Mouse (Mus musculus) CH12.LX (cell line): ENCODE results near the gene Pdlim3. TPM values are rescaled to one million over a fixed set of nuclear protein-coding genes. Genes with fewer than 3 reads are reported as not detected.

Experiments
- DNase-seq: peaks from one replicate; pipeline ENCODE4 v3.0.0-alpha.2; 2013; ENCODE audit errors: extremely low read depth
- H3K27ac ChIP-seq: 2 replicates; pipeline ENCODE4 v1.5.1; 2012; ENCODE audit warnings: low read depth, mild to moderate bottlenecking, control low read depth, moderate library complexity; ENCODE audit not compliant: insufficient read depth
- H3K27me3 ChIP-seq: replicated peaks from 2 replicates; pipeline ENCODE3; 2012; ENCODE audit warnings: inconsistent platforms
- H3K36me3 ChIP-seq, 2 experiments: replicated peaks in 1 of 2; 2 replicates each; pipeline versions ENCODE3 to v1.6.1; 2012; ENCODE audit warnings: inconsistent platforms in 1 of 2, low read length in 1 of 2, mild to moderate bottlenecking in 1 of 2, mixed read lengths in 1 of 2, moderate library complexity in 1 of 2; ENCODE audit not compliant: control insufficient read depth in 1 of 2, insufficient read depth in 1 of 2
- H3K4me1 ChIP-seq, 2 experiments: 2 replicates each; pipeline ENCODE4 v1.6.1; 2012; ENCODE audit warnings: inconsistent platforms in 1 of 2, moderate library complexity in 1 of 2; ENCODE audit not compliant: insufficient read depth in 2 of 2, control insufficient read depth in 1 of 2
- H3K4me2 ChIP-seq: 2 replicates; pipeline ENCODE4 v1.6.1; 2012; ENCODE audit warnings: low read depth, mild to moderate bottlenecking, control low read depth; ENCODE audit not compliant: poor library complexity, insufficient read depth, severe bottlenecking
- H3K4me3 ChIP-seq, 3 experiments: fragments of 150-350 bp in 1 of 3; sonication (generic) in 1 of 3; replicated peaks in 1 of 3; 2 replicates each; pipeline versions ENCODE3 to v1.5.1; 2011 to 2012; ENCODE audit warnings: low read depth in 2 of 3, low read length in 2 of 3, mild to moderate bottlenecking in 2 of 3, moderate library complexity in 2 of 3, control low read depth in 1 of 3, improper control_type of control experiment in 1 of 3, inconsistent platforms in 1 of 3, mixed read lengths in 1 of 3; ENCODE audit not compliant: poor library complexity in 1 of 3
- H3K79me2 ChIP-seq: replicated peaks from 2 replicates; pipeline ENCODE4 v1.6.1; 2012; ENCODE audit warnings: mild to moderate bottlenecking, moderate library complexity; ENCODE audit not compliant: control insufficient read depth, poor library complexity, insufficient read depth, severe bottlenecking; ENCODE audit errors: extremely low read depth
- H3K9ac ChIP-seq: 2 replicates; pipeline ENCODE4 v1.6.1; 2012; ENCODE audit warnings: low read depth, mild to moderate bottlenecking, control low read depth, moderate library complexity; ENCODE audit not compliant: insufficient read depth
- H3K9me3 ChIP-seq: replicated peaks from 2 replicates; pipeline ENCODE3; 2012; ENCODE audit warnings: low read length, inconsistent platforms, mixed read lengths
- CHD1 ChIP-seq: IDR thresholded peaks from 2 replicates; pipeline ENCODE4 v1.6.1; 2012; ENCODE audit warnings: low read depth, low read length, improper control_type of control experiment, inconsistent platforms
- ELF1 ChIP-seq: IDR thresholded peaks from 2 replicates; pipeline ENCODE4 v1.6.1; 2014; ENCODE audit warnings: low read depth, mild to moderate bottlenecking, inconsistent platforms, low read length, improper control_type of control experiment
- EP300 ChIP-seq: IDR thresholded peaks from 2 replicates; pipeline ENCODE4 v1.6.1; 2011; ENCODE audit warnings: low read length, improper control_type of control experiment
- GABPA ChIP-seq: IDR thresholded peaks from 2 replicates; pipeline ENCODE4 v1.6.1; 2012; ENCODE audit warnings: low read depth, low read length, improper control_type of control experiment, inconsistent platforms; ENCODE audit not compliant: insufficient replicate concordance
- HCFC1 ChIP-seq: IDR thresholded peaks from 2 replicates; pipeline ENCODE4 v1.6.1; 2012; ENCODE audit warnings: low read depth, mild to moderate bottlenecking, inconsistent platforms, low read length, improper control_type of control experiment
- IRF4 ChIP-seq: IDR thresholded peaks from 2 replicates; pipeline ENCODE4 v1.6.1; 2014; ENCODE audit warnings: low read depth, mild to moderate bottlenecking, inconsistent platforms, low read length, improper control_type of control experiment
- JUN ChIP-seq: IDR thresholded peaks from 2 replicates; pipeline ENCODE4 v1.6.1; 2011; ENCODE audit warnings: low read depth, mild to moderate bottlenecking, low read length, improper control_type of control experiment, moderate library complexity; ENCODE audit not compliant: insufficient read depth
- MAFK ChIP-seq: IDR thresholded peaks from 2 replicates; pipeline ENCODE4 v1.6.1; 2011; ENCODE audit warnings: low read length, improper control_type of control experiment; ENCODE audit not compliant: insufficient replicate concordance
- MAZ ChIP-seq: IDR thresholded peaks from 2 replicates; pipeline ENCODE4 v1.6.1; 2012; ENCODE audit warnings: low read depth, mild to moderate bottlenecking, inconsistent platforms, low read length, improper control_type of control experiment, moderate library complexity
- MEF2A ChIP-seq: IDR thresholded peaks from 2 replicates; pipeline ENCODE4 v1.6.1; 2014; ENCODE audit warnings: low read depth, mild to moderate bottlenecking, inconsistent platforms, low read length, improper control_type of control experiment, borderline replicate concordance
- MXI1 ChIP-seq: IDR thresholded peaks from 2 replicates; pipeline ENCODE4 v1.6.1; 2011; ENCODE audit warnings: mild to moderate bottlenecking, low read depth, low read length, improper control_type of control experiment
- MYC ChIP-seq: IDR thresholded peaks from 2 replicates; pipeline ENCODE4 v1.6.1; 2011; ENCODE audit warnings: low read depth, mild to moderate bottlenecking, improper control_type of control experiment, low read length
- NELFE ChIP-seq: IDR thresholded peaks from 2 replicates; pipeline ENCODE4 v1.6.1; 2011; ENCODE audit warnings: low read depth, low read length, improper control_type of control experiment
- PAX5 ChIP-seq: IDR thresholded peaks from 2 replicates; pipeline ENCODE4 v1.6.1; 2012; ENCODE audit warnings: low read length, inconsistent platforms, mixed read lengths
- POLR2A ChIP-seq: IDR thresholded peaks from 2 replicates; pipeline ENCODE4 v1.6.1; 2011; ENCODE audit warnings: low read depth, mild to moderate bottlenecking, improper control_type of control experiment, low read length
- RCOR1 ChIP-seq: conservative IDR thresholded peaks from 2 replicates; pipeline ENCODE4 v1.6.1; 2012; ENCODE audit warnings: low read depth, mild to moderate bottlenecking, inconsistent platforms, low read length, improper control_type of control experiment
- SIN3A ChIP-seq: IDR thresholded peaks from 2 replicates; pipeline ENCODE4 v1.6.1; 2012; ENCODE audit warnings: low read length, improper control_type of control experiment, inconsistent platforms
- SMC3 ChIP-seq: IDR thresholded peaks from 2 replicates; pipeline ENCODE4 v1.6.1; 2011; ENCODE audit warnings: low read depth, low read length, improper control_type of control experiment
- TCF12 ChIP-seq: IDR thresholded peaks from 2 replicates; pipeline ENCODE4 v1.6.1; 2014; ENCODE audit warnings: low read depth, mild to moderate bottlenecking, inconsistent platforms, low read length, improper control_type of control experiment
- USF1 ChIP-seq: IDR thresholded peaks from 2 replicates; pipeline ENCODE4 v1.6.1; 2014; ENCODE audit warnings: low read depth, mild to moderate bottlenecking, inconsistent platforms, low read length, improper control_type of control experiment
- USF2 ChIP-seq: conservative IDR thresholded peaks from 2 replicates; pipeline ENCODE4 v1.6.1; 2011; ENCODE audit warnings: low read depth, low read length, improper control_type of control experiment
- ZKSCAN1 ChIP-seq: IDR thresholded peaks from 2 replicates; pipeline ENCODE4 v1.6.1; 2012; ENCODE audit warnings: low read depth, inconsistent platforms, low read length, improper control_type of control experiment, borderline replicate concordance
- dilution Hi-C: fragments of 300-500 bp; cut with MboI; formaldehyde crosslinking; loops from 2 replicates; pipeline ENCODE4 v1.14.3; 2020; ENCODE audit warnings: low sequenced_read_pairs; ENCODE audit not compliant: extremely low pct_unique_long_range_greater_than_20kb, extremely low pct_ligation_motif_present
- in situ Hi-C: fragments of 300-500 bp; cut with MboI; formaldehyde crosslinking; loops from 3 replicates; pipeline ENCODE4 v1.14.3; 2019; ENCODE audit warnings: low sequenced_read_pairs, low pct_ligation_motif_present, low pct_unique_long_range_greater_than_20kb, mixed read lengths
- polyA plus RNA-seq: library from polyadenylated mRNA; unstranded; fragments of >175 nt; gene quantifications from 2 replicates; pipeline ENCODE4 v1.2.1, GENCODE M21; 2012; ENCODE audit warnings: low read depth; ENCODE audit not compliant: insufficient read length
- total RNA-seq, 2 experiments: library from RNA; depleted of rRNA; stranded (reverse); fragments of 300-350 nt in 1 of 2; fragments of >200 nt in 1 of 2; gene quantifications; 2 replicates each; pipeline ENCODE4 v1.2.3; 2012 to 2014

Pdlim3 gene
- total and polyA plus RNA-seq, 3 experiments: 0.15 TPM; not detected in 2

DNA sequence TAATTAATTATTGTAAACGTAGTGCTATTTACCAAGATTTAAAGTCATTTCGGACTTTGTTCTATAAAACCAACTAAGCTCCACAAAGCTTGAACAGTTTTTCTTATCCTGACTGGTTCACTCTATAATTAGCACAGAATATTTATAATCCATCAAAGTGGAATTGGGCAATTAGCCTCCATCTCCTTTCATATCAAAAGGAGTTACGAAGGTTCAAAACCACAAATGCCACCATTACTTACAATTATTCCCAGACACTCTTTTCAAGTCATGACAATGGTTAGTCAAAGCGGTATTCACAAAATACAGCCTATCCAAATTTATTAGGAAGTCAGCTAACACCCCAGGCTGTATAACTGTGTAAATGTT is 21.0 kb downstream of the Pdlim3 start:
- no peaks in the 10 kb centered on the region for H3K9me3 ChIP-seq
- H3K27me3 ChIP-seq: no peaks in the 10 kb centered on the region
- H3K9ac ChIP-seq: no peak overlapping the region
- dilution Hi-C loops: no loop called here
- H3K4me2 ChIP-seq: no peak overlapping the region
- H3K79me2 ChIP-seq: no peaks in the 10 kb centered on the region
- no peak overlapping the region for H3K27ac ChIP-seq
- peaks cover 0 to 10% of the 10 kb centered on the region in 2 experiments; a peak in 1 of 4 replicates for H3K4me1 ChIP-seq
- in situ Hi-C loops: no loop called here
- no peak overlapping the region for H3K4me3 ChIP-seq
- DNase-seq: no peak
- H3K36me3 ChIP-seq: no peaks in the 10 kb centered on the region
- TF ChIP-seq PAX5 (no peak), MAZ (no peak), NELFE (no peak), EP300 (no peak), CHD1 (no peak), ELF1 (no peak), ZKSCAN1 (no peak), JUN (no peak), SMC3 (no peak), TCF12 (no peak), USF2 (no peak), MEF2A (no peak), MAFK (no peak), SIN3A (no peak), MYC (no peak), IRF4 (no peak), POLR2A (no peak)

DNA sequence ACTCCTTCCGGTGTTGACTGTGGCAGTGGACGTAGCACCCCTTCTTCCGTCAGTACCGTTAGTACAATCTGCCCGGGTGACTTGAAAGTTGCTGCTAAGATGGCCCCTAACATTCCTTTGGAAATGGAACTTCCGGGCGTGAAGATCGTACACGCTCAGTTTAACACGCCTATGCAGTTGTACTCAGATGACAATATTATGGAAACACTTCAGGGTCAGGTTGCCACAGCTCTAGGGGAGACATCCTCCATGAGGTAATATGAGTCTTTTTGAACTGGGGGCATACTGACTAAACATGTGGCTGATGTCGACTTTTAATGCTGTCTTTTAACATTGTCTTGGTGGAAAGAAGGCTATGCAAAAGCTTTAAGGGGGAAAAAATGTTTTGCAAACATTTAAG is 28.4 kb downstream of the Pdlim3 start:
- Histone ChIP-seq H3K27ac (no peak overlapping the region), H3K36me3 (no peaks in the 10 kb centered on the region), H3K4me2 (no peak overlapping the region), H3K4me1 (peaks cover 3% of the 10 kb centered on the region in 2 experiments; a peak in 2 of 4 replicates), H3K4me3 (no peak overlapping the region), H3K79me2 (no peaks in the 10 kb centered on the region), H3K9me3 (no peaks in the 10 kb centered on the region), H3K9ac (no peak overlapping the region), H3K27me3 (no peaks in the 10 kb centered on the region)
- TF ChIP-seq USF2: no peak
- TF ChIP-seq MXI1: no peak
- TF ChIP-seq MAFK: no peak
- no peak for TF ChIP-seq RCOR1
- TF ChIP-seq GABPA: no peak
- TF ChIP-seq HCFC1: no peak
- no peak for TF ChIP-seq USF1
- no peak for TF ChIP-seq JUN
- TF ChIP-seq MYC: no peak
- in situ Hi-C loops: no loop called here
- no peak for DNase-seq
- dilution Hi-C loops: no loop called here
